Mouse (Mus musculus): ENCODE measurements around the gene Ssc5d. TPM values are rescaled to one million over a fixed set of nuclear protein-coding genes. Genes with fewer than 3 reads are reported as not detected.

The Ssc5d gene
- total RNA-seq, 1 experiment from 2014 or later: not detected

- ATAC-seq (replicated peaks; ENCODE audit: insufficient number of reproducible peaks, low FRiP score, low TSS enrichment, poor library complexity, severe bottlenecking): no peak
Observed at GRCm38 (mm10) chr7:4993347-4993998, 67.9 kb downstream of the Ssc5d start.

DNA sequence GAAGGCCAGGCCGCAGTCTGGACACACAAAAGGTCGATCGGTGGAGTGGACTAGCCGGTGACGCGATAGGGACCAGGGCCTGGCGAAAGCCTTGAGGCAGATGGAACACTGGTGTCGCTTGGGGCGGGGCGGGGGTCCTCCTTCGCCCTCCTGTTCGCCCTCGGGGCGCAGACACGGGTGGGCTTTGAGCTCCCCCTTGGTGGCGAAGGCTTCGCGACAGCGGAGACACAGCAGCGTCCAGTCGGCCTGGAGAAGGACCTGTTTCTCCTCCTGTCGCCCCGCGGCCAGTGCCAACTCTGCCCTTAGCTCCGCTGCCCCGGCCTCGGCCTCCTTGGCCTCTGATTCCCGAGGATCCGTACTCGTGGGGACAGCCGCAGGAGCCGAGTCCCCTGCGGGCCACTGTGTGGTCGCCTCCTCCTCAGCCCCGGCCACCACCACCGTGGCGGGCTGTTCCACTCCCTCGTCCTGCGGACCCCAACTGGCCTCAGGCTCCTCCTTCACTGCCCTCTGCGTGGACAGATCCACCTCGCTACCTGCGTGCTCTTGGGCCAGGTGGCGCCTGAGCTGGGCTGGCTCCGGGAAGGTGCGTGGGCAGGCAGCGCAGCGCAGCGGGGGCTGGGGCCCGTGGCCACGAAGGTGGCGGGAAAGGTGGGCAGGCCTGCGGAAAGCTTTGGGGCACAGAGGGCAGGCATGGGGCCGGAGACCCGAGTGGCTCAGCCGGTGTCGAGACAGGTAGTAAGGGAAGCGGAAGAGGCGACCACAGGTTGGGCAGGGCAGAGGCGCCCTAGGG is 68.6 kb downstream of the Ssc5d start:
- ATAC-seq (replicated peaks; ENCODE audit: insufficient number of reproducible peaks, low FRiP score, low TSS enrichment, poor library complexity, severe bottlenecking): no peak

Other genes starting within 250 kb of the Ssc5d start
- 12.9 to 47.3 TPM (median 16.6 TPM) in 3 replicates for gene Hspbp1, start 240.7 kb upstream of the Ssc5d start, total RNA-seq (2017)
- gene Brsk1, start 235.2 kb upstream of the Ssc5d start, total RNA-seq (2017): not detected in 3 replicates
- gene Tmem150b, start 200.5 kb upstream of the Ssc5d start, total RNA-seq (2017): 5.6 to 6.8 TPM (median 6.4 TPM) in 3 replicates
- 25.1 to 60.4 TPM (median 38.0 TPM) in 3 replicates for gene Kmt5c, start 185.7 kb upstream of the Ssc5d start, total RNA-seq (2017)
- gene Cox6b2, start 172.7 kb upstream of the Ssc5d start, total RNA-seq (2017): 4.7 TPM in 1 of 3 replicates, not detected in the others
- gene Fam71e2, start 154.5 kb upstream of the Ssc5d start, total RNA-seq (2017): not detected in 3 replicates
- gene Il11, start 142.9 kb upstream of the Ssc5d start, total RNA-seq (2017): not detected in 3 replicates
- gene Tmem190, start 142.8 kb upstream of the Ssc5d start, total RNA-seq (2017): not detected in 3 replicates
- gene Tmem238, start 136.1 kb upstream of the Ssc5d start, total RNA-seq (2017): 0.53 to 1.5 TPM (median 1.2 TPM) in 3 replicates
- gene Rpl28, start 132.9 kb upstream of the Ssc5d start, total RNA-seq (2017): 260 to 549 TPM (median 279 TPM) in 3 replicates
- 96.9 to 129 TPM (median 127 TPM) in 3 replicates for gene Ube2s, start 113.2 kb upstream of the Ssc5d start, total RNA-seq (2017)
- gene Shisa7, start 81.1 kb upstream of the Ssc5d start, total RNA-seq (2017): 0.11 TPM in 1 of 3 replicates, not detected in the others
- 7.1 to 45.7 TPM (median 35.7 TPM) in 3 replicates for gene Isoc2b, start 55.5 kb upstream of the Ssc5d start, total RNA-seq (2017)
- gene Isoc2a, start 48.6 kb upstream of the Ssc5d start, total RNA-seq (2017): 4.5 to 8.4 TPM (median 7.9 TPM) in 3 replicates
- not detected in 3 replicates for gene Gm36210, start 19.3 kb upstream of the Ssc5d start, total RNA-seq (2017)
- 2.6 to 6.0 TPM (median 5.9 TPM) in 3 replicates for gene Zfp628, start 10.6 kb upstream of the Ssc5d start, total RNA-seq (2017)
- 0.49 TPM in 1 of 3 replicates, not detected in the others for gene Nat14, start 3.8 kb upstream of the Ssc5d start, total RNA-seq (2017)
- not detected in 3 replicates for gene Sbk2, start 38.6 kb downstream of the Ssc5d start, total RNA-seq (2017)
- gene Sbk3, start 45.4 kb downstream of the Ssc5d start, total RNA-seq (2017): not detected in 3 replicates
- gene Zfp579, start 70.4 kb downstream of the Ssc5d start, total RNA-seq (2017): 1.2 to 2.5 TPM (median 1.3 TPM) in 3 replicates
- gene Zfp524, start 88.6 kb downstream of the Ssc5d start, total RNA-seq (2017): 4.4 to 12.1 TPM (median 5.1 TPM) in 3 replicates
- gene Fiz1, start 88.9 kb downstream of the Ssc5d start, total RNA-seq (2017): 12.5 to 26.2 TPM (median 14.6 TPM) in 3 replicates
- gene Gm44973, start 89.7 kb downstream of the Ssc5d start, total RNA-seq (2017): not detected in 3 replicates
- gene Zfp865, start 94.6 kb downstream of the Ssc5d start, total RNA-seq (2017): 20.1 to 30.4 TPM (median 22.9 TPM) in 3 replicates
- not detected in 3 replicates for gene Ccdc106, start 94.8 kb downstream of the Ssc5d start, total RNA-seq (2017)
- gene 4632433K11Rik, start 108.3 kb downstream of the Ssc5d start, total RNA-seq (2017): 1.4 to 1.5 TPM in 2 of 3 replicates, not detected in the other
- 3.0 to 3.8 TPM (median 3.1 TPM) in 3 replicates for gene Zfp784, start 112.7 kb downstream of the Ssc5d start, total RNA-seq (2017)
- not detected in 3 replicates for gene Zfp580, start 125.8 kb downstream of the Ssc5d start, total RNA-seq (2017)
- 119 to 185 TPM (median 151 TPM) in 3 replicates for gene U2af2, start 136.4 kb downstream of the Ssc5d start, total RNA-seq (2017)
- gene Epn1, start 154.4 kb downstream of the Ssc5d start, total RNA-seq (2017): 65.8 to 88.9 TPM (median 80.5 TPM) in 3 replicates
- gene Rfpl4, start 191.2 kb downstream of the Ssc5d start, total RNA-seq (2017): not detected in 3 replicates
- gene Rasl2-9, start 200.2 kb downstream of the Ssc5d start, total RNA-seq (2017): 0.53 to 2.8 TPM in 2 of 3 replicates, not detected in the other
- not detected in 3 replicates for gene Vmn1r55, start 223.9 kb downstream of the Ssc5d start, total RNA-seq (2017)

Data from monocyte, adult 5-6 weeks (primary cell).